Mouse (Mus musculus) layer of hippocampus, postnatal 36 days (tissue): ENCODE data around the gene Adgrf3. TPM values are rescaled to one million over a fixed set of nuclear protein-coding genes. Genes with fewer than 3 reads are reported as not detected.
A peak's percentile ranks its signal among the peaks of the same experiment; 100 is the strongest.
"Not testable (repeated sequence)": the region's sequence is repeated elsewhere in the genome, so short reads cannot be mapped to it uniquely, and the experiment has no call there.

Experiments
- DNase-seq, 2 experiments: peaks; one replicate each; pipeline ENCODE4 v3.0.0; 2022
- total RNA-seq, 2 experiments: library from RNA; stranded (reverse); gene quantifications; 2 replicates each; pipeline ENCODE4 v1.2.3; 2021

The Adgrf3 gene
- not detected for total RNA-seq

- DNase-seq: no peak
Measured at GRCm38 (mm10) chr5:30205493-30205892, at the start of gene Adgrf3. TSS of gene Adgrf3 (minus strand) at chr5:30205722.

- DNase-seq: no peak
Measured at GRCm38 (mm10) chr5:30247666-30248065, 42.1 kb upstream of the Adgrf3 start.

GRCm38 (mm10) chr5:30245861-30246416 is 40.4 kb upstream of the Adgrf3 start:
- no peak for DNase-seq

- no peak for DNase-seq
Measured at GRCm38 (mm10) chr5:30243741-30244140, 38.2 kb upstream of the Adgrf3 start.

- no peak for DNase-seq
Measured at GRCm38 (mm10) chr5:30242410-30242809, 36.9 kb upstream of the Adgrf3 start.

GRCm38 (mm10) chr5:30240552-30240951 is 35.0 kb upstream of the Adgrf3 start:
- no peak for DNase-seq

GRCm38 (mm10) chr5:30238533-30238932 is 33.0 kb upstream of the Adgrf3 start:
- DNase-seq: no peak

- DNase-seq: no peak
Measured at GRCm38 (mm10) chr5:30235641-30236126, 30.2 kb upstream of the Adgrf3 start.

- no peak for DNase-seq
Measured at GRCm38 (mm10) chr5:30233979-30234378, 28.5 kb upstream of the Adgrf3 start.

GRCm38 (mm10) chr5:30233042-30233441 is 27.5 kb upstream of the Adgrf3 start:
- peak; percentile 4 to 9 for DNase-seq

- DNase-seq: peak; percentile 99
Measured at GRCm38 (mm10) chr5:30232271-30232971, 26.9 kb upstream of the Adgrf3 start, which contains the start of gene Selenoi. TSS of gene Selenoi (plus strand) at chr5:30232581.

- DNase-seq: no peak
Measured at GRCm38 (mm10) chr5:30231891-30232270, 26.4 kb upstream of the Adgrf3 start.

GRCm38 (mm10) chr5:30230901-30231300 is 25.4 kb upstream of the Adgrf3 start:
- no peak for DNase-seq

GRCm38 (mm10) chr5:30222681-30223080 is 17.2 kb upstream of the Adgrf3 start:
- no peak for DNase-seq

- no peak for DNase-seq
Measured at GRCm38 (mm10) chr5:30220666-30221065, 15.1 kb upstream of the Adgrf3 start.

GRCm38 (mm10) chr5:30219715-30220114 is 14.2 kb upstream of the Adgrf3 start:
- no peak for DNase-seq

GRCm38 (mm10) chr5:30215970-30216369 is 10.4 kb upstream of the Adgrf3 start:
- no peak for DNase-seq

GRCm38 (mm10) chr5:30214889-30215288 is 9.4 kb upstream of the Adgrf3 start:
- DNase-seq: peak; percentile 41 to 45

- not testable (repeated sequence) for DNase-seq
Measured at GRCm38 (mm10) chr5:30210758-30211157, 5.2 kb upstream of the Adgrf3 start.

GRCm38 (mm10) chr5:30207276-30207675 is 1.8 kb upstream of the Adgrf3 start:
- DNase-seq: no peak

- DNase-seq: no peak
Measured at GRCm38 (mm10) chr5:30205034-30205433, 488 bp downstream of the Adgrf3 start.

- no peak for DNase-seq
Measured at GRCm38 (mm10) chr5:30204441-30204840, 1.1 kb downstream of the Adgrf3 start.

GRCm38 (mm10) chr5:30203216-30203885 is 2.2 kb downstream of the Adgrf3 start:
- DNase-seq: no peak

GRCm38 (mm10) chr5:30202221-30202620 is 3.3 kb downstream of the Adgrf3 start:
- no peak for DNase-seq
